In genomic region chr2:149661086-149661485, GRCm38 (mm10) we compare ENCODE assay signal across 20 mouse cellular contexts.
DNase-seq lines count a peak whose midpoint lies in the region; ATAC-seq lines count a peak whose summit lies in the region.
"Had no signal": no experiment of that assay in that cellular context is flagged by ENCODE, and none has a peak within 500 bp of the region (broad histone marks: within the 10 kb centered on the region; RNA-seq: fewer than 3 reads in every experiment).

No protein-coding gene starts in this region.

- DNase-seq in hindbrain, embryonic 11.5 days (ENCODE audit: low spot score): peak; percentile 3
- DNase-seq in embryo, embryonic 10 days (ENCODE audit: low spot score): peak; percentile 62
- DNase-seq in gastrocnemius, postnatal 4 days (ENCODE audit: low spot score in 2 of 2): no peak
- no peak for DNase-seq in frontal cortex, postnatal 25 days (ENCODE audit: low spot score in 2 of 2)
- DNase-seq in cerebellum, postnatal 25 days: no peak
- DNase-seq: adrenal gland, postnatal 14 days; cerebellum, adult 2 months; gastrocnemius, postnatal 36 days; heart, postnatal 10 days; kidney, adult 2 months; kidney, postnatal 14 days; thymus, postnatal 4 days had no signal

- peak; percentile 55; the same call in 1 of the 2 replicates for ATAC-seq in hindbrain, embryonic 11.5 days (ENCODE audit: low FRiP score)
- no peak; the same call in 1 of the 2 replicates for ATAC-seq in hindbrain, embryonic 16.5 days
- ATAC-seq in hindbrain, embryonic 13.5 days (ENCODE audit: low FRiP score): peak; percentile 36; the same call in 1 of the 2 replicates
- ATAC-seq in midbrain, embryonic 15.5 days (replicated peaks): peak; percentile 37; the same call in 1 of the 2 replicates
- ATAC-seq: lung, postnatal 0 days had no signal

- no peaks in the 10 kb centered on the region for H3K9me3 ChIP-seq in hindbrain, embryonic 11.5 days (ENCODE audit: control insufficient read depth, low read length)
- H3K9me3 ChIP-seq in hindbrain, embryonic 16.5 days (ENCODE audit: control insufficient read depth, low read length): no peaks in the 10 kb centered on the region
- no peaks in the 10 kb centered on the region for H3K9me3 ChIP-seq in hindbrain, embryonic 13.5 days
- no peaks in the 10 kb centered on the region for H3K9me3 ChIP-seq in midbrain, embryonic 15.5 days
- H3K9me3 ChIP-seq: embryonic facial prominence, embryonic 15.5 days; heart, embryonic 10.5 days; liver, embryonic 15.5 days; megakaryocyte, embryonic 14.5 days had no signal

- no peaks in the 10 kb centered on the region for H3K36me3 ChIP-seq in hindbrain, embryonic 11.5 days (ENCODE audit: control insufficient read depth, insufficient read depth, low read length)
- no peaks in the 10 kb centered on the region for H3K36me3 ChIP-seq in hindbrain, embryonic 16.5 days (ENCODE audit: control insufficient read depth, insufficient read depth, low read length)
- no peaks in the 10 kb centered on the region for H3K36me3 ChIP-seq in hindbrain, embryonic 13.5 days
- H3K36me3 ChIP-seq in midbrain, embryonic 15.5 days (replicated peaks): no peaks in the 10 kb centered on the region
- H3K36me3 ChIP-seq: embryonic facial prominence, embryonic 15.5 days; heart, embryonic 10.5 days; liver, embryonic 15.5 days had no signal

- no peak overlapping the region for H3K9ac ChIP-seq in hindbrain, embryonic 11.5 days (ENCODE audit: low read depth, low read length)
- no peak overlapping the region for H3K9ac ChIP-seq in hindbrain, embryonic 16.5 days (ENCODE audit: low read depth, low read length)
- H3K9ac ChIP-seq in hindbrain, embryonic 13.5 days: no peak overlapping the region
- no peak overlapping the region for H3K9ac ChIP-seq in midbrain, embryonic 15.5 days
- H3K9ac ChIP-seq: embryonic facial prominence, embryonic 15.5 days; liver, embryonic 15.5 days had no signal

- no peaks in the 10 kb centered on the region for H3K4me1 ChIP-seq in hindbrain, embryonic 11.5 days (replicated peaks; ENCODE audit: control insufficient read depth, insufficient read depth, low read length)
- no peaks in the 10 kb centered on the region for H3K4me1 ChIP-seq in hindbrain, embryonic 16.5 days (ENCODE audit: control insufficient read depth, insufficient read depth, low read depth, low read length)
- H3K4me1 ChIP-seq in hindbrain, embryonic 13.5 days (replicated peaks): peaks cover 3% of the 10 kb centered on the region; the same call in 1 of the 2 replicates
- no peaks in the 10 kb centered on the region; the same call in 1 of the 2 replicates for H3K4me1 ChIP-seq in midbrain, embryonic 15.5 days
- H3K4me1 ChIP-seq: embryonic facial prominence, embryonic 15.5 days; heart, embryonic 10.5 days; liver, embryonic 15.5 days; megakaryocyte, embryonic 14.5 days had no signal

- 56% methylated on average over 5 of the region's 5 CpGs for WGBS in hindbrain, embryonic 11.5 days
- WGBS in hindbrain, embryonic 16.5 days: 37% methylated on average over 5 of the region's 5 CpGs
- WGBS in hindbrain, embryonic 13.5 days: 36% methylated on average over 5 of the region's 5 CpGs
- WGBS in midbrain, embryonic 15.5 days: 36% methylated on average over 5 of the region's 5 CpGs

- H3K27ac ChIP-seq in hindbrain, embryonic 11.5 days (ENCODE audit: low read depth, low read length): no peak overlapping the region
- no peak overlapping the region for H3K27ac ChIP-seq in hindbrain, embryonic 16.5 days (ENCODE audit: low read depth, low read length)
- no peak overlapping the region for H3K27ac ChIP-seq in hindbrain, embryonic 13.5 days
- H3K27ac ChIP-seq in midbrain, embryonic 15.5 days: no peak overlapping the region
- H3K27ac ChIP-seq: embryonic facial prominence, embryonic 15.5 days; heart, embryonic 10.5 days; liver, embryonic 15.5 days had no signal

- H3K27me3 ChIP-seq in hindbrain, embryonic 11.5 days (ENCODE audit: control insufficient read depth, insufficient read depth, low read length): no peaks in the 10 kb centered on the region
- H3K27me3 ChIP-seq in hindbrain, embryonic 16.5 days (replicated peaks; ENCODE audit: control insufficient read depth, insufficient read depth, low read length): no peaks in the 10 kb centered on the region
- H3K27me3 ChIP-seq in hindbrain, embryonic 13.5 days: no peaks in the 10 kb centered on the region
- H3K27me3 ChIP-seq in midbrain, embryonic 15.5 days (replicated peaks): no peaks in the 10 kb centered on the region
- H3K27me3 ChIP-seq: embryonic facial prominence, embryonic 15.5 days; liver, embryonic 15.5 days; megakaryocyte, embryonic 14.5 days had no signal

- no peak overlapping the region for H3K4me3 ChIP-seq in hindbrain, embryonic 11.5 days (ENCODE audit: low read depth, low read length)
- no peak overlapping the region for H3K4me3 ChIP-seq in hindbrain, embryonic 16.5 days (ENCODE audit: low read length)
- H3K4me3 ChIP-seq in hindbrain, embryonic 13.5 days: no peak overlapping the region
- H3K4me3 ChIP-seq in midbrain, embryonic 15.5 days: no peak overlapping the region
- H3K4me3 ChIP-seq: embryonic facial prominence, embryonic 15.5 days; heart, embryonic 10.5 days; liver, embryonic 15.5 days; megakaryocyte, embryonic 14.5 days had no signal

- no peak overlapping the region for H3K4me2 ChIP-seq in hindbrain, embryonic 11.5 days (replicated peaks; ENCODE audit: low read depth, low read length)
- H3K4me2 ChIP-seq in hindbrain, embryonic 16.5 days (ENCODE audit: low read length): no peak overlapping the region
- no peak overlapping the region for H3K4me2 ChIP-seq in hindbrain, embryonic 13.5 days
- no peak overlapping the region for H3K4me2 ChIP-seq in midbrain, embryonic 15.5 days
- H3K4me2 ChIP-seq: embryonic facial prominence, embryonic 15.5 days; liver, embryonic 15.5 days had no signal

Comparison
In these comparisons a context has a peak if more than half of its experiments do, and no peak if none do; other contexts are left out.
1. DNase-seq: peak in hindbrain, embryonic 11.5 days (single experiment) and embryo, embryonic 10 days (single experiment); none in gastrocnemius, postnatal 4 days (0 of 2), frontal cortex, postnatal 25 days (0 of 2) and cerebellum, postnatal 25 days (0 of 2).